In the genomic region with DNA sequence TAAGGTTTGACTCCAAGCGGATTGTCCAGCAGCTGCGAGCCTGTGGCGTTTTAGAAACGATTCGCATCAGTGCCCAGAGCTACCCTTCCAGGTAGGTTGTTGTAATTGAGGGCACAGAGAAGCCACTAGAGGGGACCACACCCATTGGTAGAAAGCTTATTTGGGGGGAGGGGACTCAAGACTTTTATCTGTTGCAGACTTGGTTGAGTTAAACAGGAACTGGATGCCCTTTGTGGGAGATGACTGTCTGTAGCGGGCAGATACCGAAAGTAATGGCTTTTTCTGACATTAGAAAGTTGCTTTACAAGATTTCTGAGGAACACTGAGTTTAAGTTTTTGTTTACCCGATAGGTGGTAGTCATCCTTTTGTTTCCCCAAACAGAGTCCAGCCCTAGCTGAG, we compare ENCODE assay signal across 22 mouse cellular contexts. TPM values are rescaled to one million over a fixed set of nuclear protein-coding genes. Genes with fewer than 3 reads are reported as not detected.
A peak's percentile ranks its signal among the peaks of the same experiment; 100 is the strongest.
DNase-seq lines count a peak whose midpoint lies in the region; ATAC-seq and TF ChIP-seq lines count a peak whose summit lies in the region.
"Had no signal": no experiment of that assay in that cellular context is flagged by ENCODE, and none has a peak within 500 bp of the region (broad histone marks: within the 10 kb centered on the region; RNA-seq: fewer than 3 reads in every experiment).

No protein-coding gene starts in this region.

- 0 out of 2 replicates have a peak, but pooled peaks have one; percentile 39 for ATAC-seq in common myeloid progenitor, adult 5-6 weeks (replicated peaks; ENCODE audit: low read depth, poor library complexity, severe bottlenecking)
- ATAC-seq in megakaryocyte-erythroid progenitor cell, adult 5-6 weeks (replicated peaks; ENCODE audit: low FRiP score, low TSS enrichment, poor library complexity, severe bottlenecking), result peak; percentile 56
- ATAC-seq in midbrain, embryonic 16.5 days, result no peak
- ATAC-seq: forebrain, postnatal 0 days; intestine, postnatal 0 days had no signal

- peak overlapping the region; percentile 42 for H3K9ac ChIP-seq in MEL (ENCODE audit: control insufficient read depth, low read depth, low read length, poor library complexity, severe bottlenecking)
- H3K9ac ChIP-seq in midbrain, embryonic 16.5 days (ENCODE audit: low read depth, low read length), result no peak overlapping the region
- H3K9ac ChIP-seq: embryonic facial prominence, embryonic 13.5 days; forebrain, embryonic 12.5 days; forebrain, postnatal 0 days; hindbrain, embryonic 13.5 days had no signal

- DNase-seq in 416B (ENCODE audit: low read depth), result peak; percentile 25
- DNase-seq in MEL (ENCODE audit: low read depth, low spot score), result peak; percentile 86
- no peak for DNase-seq in MN1 (ENCODE audit: low spot score)
- no peak for DNase-seq in frontal cortex, postnatal 25 days (ENCODE audit: low spot score in 2 of 2)
- DNase-seq: adrenal gland, postnatal 14 days; cerebellum, adult 11-12 months; cerebellum, adult 9-10 months; cerebellum, postnatal 25 days; forebrain, postnatal 0 days; gastrocnemius, adult 2 months; gastrocnemius, postnatal 25 days; heart, adult 11 months; heart, postnatal 10 days had no signal

- peak; percentile 89 to 93 for TF ChIP-seq EP300 in MEL (IDR thresholded peaks at IDR 0.05; ENCODE audit: low read depth in 1 of 2, low read length in 2 of 2)

- no peak overlapping the region for H3K4me2 ChIP-seq in midbrain, embryonic 16.5 days (ENCODE audit: low read length)
- H3K4me2 ChIP-seq: embryonic facial prominence, embryonic 13.5 days; forebrain, embryonic 12.5 days; hindbrain, embryonic 13.5 days had no signal

- 94% methylated on average over 8 of the region's 8 CpGs for WGBS in midbrain, embryonic 16.5 days

- H3K4me3 ChIP-seq in MEL (ENCODE audit: control insufficient read depth in 1 of 2, insufficient read depth in 1 of 2, low read depth in 2 of 2, low read length in 2 of 2), result peak overlapping the region; percentile 41 to 52
- no peak overlapping the region for H3K4me3 ChIP-seq in midbrain, embryonic 16.5 days (ENCODE audit: low read depth, low read length)
- H3K4me3 ChIP-seq: embryonic facial prominence, embryonic 13.5 days; forebrain, embryonic 12.5 days; gastrocnemius, adult 2 months; heart, embryonic 10.5 days; hindbrain, embryonic 13.5 days had no signal

- no peaks in the 10 kb centered on the region for H3K27me3 ChIP-seq in MEL (ENCODE audit: control insufficient read depth in 1 of 2, insufficient read depth in 2 of 2, low read length in 2 of 2)
- no peaks in the 10 kb centered on the region for H3K27me3 ChIP-seq in midbrain, embryonic 16.5 days (ENCODE audit: control insufficient read depth, insufficient read depth, low read depth, low read length)
- H3K27me3 ChIP-seq: embryonic facial prominence, embryonic 13.5 days; forebrain, embryonic 12.5 days had no signal

- H3K79me2 ChIP-seq in MEL (ENCODE audit: control insufficient read depth, insufficient read depth, low read length, poor library complexity), result no peaks in the 10 kb centered on the region

- H3K36me3 ChIP-seq in MEL (ENCODE audit: control insufficient read depth in 1 of 2, insufficient read depth in 2 of 2, low read length in 2 of 2), result peaks cover 0 to 17% of the 10 kb centered on the region in 2 experiments; a peak in 2 of 4 replicates
- H3K36me3 ChIP-seq in midbrain, embryonic 16.5 days (ENCODE audit: control insufficient read depth, insufficient read depth, low read length), result no peaks in the 10 kb centered on the region
- H3K36me3 ChIP-seq: embryonic facial prominence, embryonic 13.5 days; forebrain, embryonic 12.5 days; G1E; heart, embryonic 10.5 days; hindbrain, embryonic 13.5 days had no signal

- TF ChIP-seq CTCF in MEL (IDR thresholded peaks at IDR 0.05 in 2 of 3, conservative IDR thresholded peaks at IDR 0.05 in 1 of 3; ENCODE audit: control insufficient read depth in 1 of 3, insufficient read depth in 1 of 3, low read depth in 2 of 3, low read length in 3 of 3, poor library complexity in 1 of 3, severe bottlenecking in 1 of 3), result peak in 1 of 3 experiments; percentile 5; a peak in 1 of 6 replicates

- no peak; the same call in 1 of the 2 replicates for TF ChIP-seq RAD21 in MEL (IDR thresholded peaks at IDR 0.05; ENCODE audit: low read depth, low read length)

- TF ChIP-seq POLR2A in MEL (IDR thresholded peaks at IDR 0.05; ENCODE audit: control insufficient read depth in 1 of 2, insufficient read depth in 1 of 2, low read depth in 1 of 2, low read length in 2 of 2, poor library complexity in 1 of 2), result no peak

- H3K4me1 ChIP-seq in MEL (ENCODE audit: control insufficient read depth in 1 of 2, insufficient read depth in 2 of 2, low read length in 2 of 2), result peaks cover 12 to 20% of the 10 kb centered on the region in 2 experiments
- H3K4me1 ChIP-seq in midbrain, embryonic 16.5 days (ENCODE audit: control insufficient read depth, insufficient read depth, low read length), result no peaks in the 10 kb centered on the region
- H3K4me1 ChIP-seq: embryonic facial prominence, embryonic 13.5 days; forebrain, embryonic 12.5 days; heart, embryonic 10.5 days; hindbrain, embryonic 13.5 days had no signal

- H3K27ac ChIP-seq in MEL (ENCODE audit: control insufficient read depth, low read depth, low read length), result peak overlapping the region; percentile 67
- H3K27ac ChIP-seq in midbrain, embryonic 16.5 days (ENCODE audit: low read length), result no peak overlapping the region
- H3K27ac ChIP-seq: embryonic facial prominence, embryonic 13.5 days; forebrain, embryonic 12.5 days; gastrocnemius, adult 2 months; heart, embryonic 10.5 days; hindbrain, embryonic 13.5 days had no signal

- H3K9me3 ChIP-seq in MEL (replicated peaks; ENCODE audit: insufficient read depth, low read length), result no peaks in the 10 kb centered on the region
- H3K9me3 ChIP-seq in midbrain, embryonic 16.5 days (replicated peaks; ENCODE audit: control insufficient read depth, low read length, poor library complexity, severe bottlenecking), result no peaks in the 10 kb centered on the region
- H3K9me3 ChIP-seq: embryonic facial prominence, embryonic 13.5 days; forebrain, embryonic 12.5 days; G1E; heart, embryonic 10.5 days; hindbrain, embryonic 13.5 days had no signal

TF ChIP-seq in MEL, 35 proteins besides CTCF, POLR2A, EP300 and RAD21 (continues in another document):
- no peak for TF ChIP-seq JUND (IDR thresholded peaks at IDR 0.05; ENCODE audit: low read depth, low read length)
- no peak for TF ChIP-seq ZNF384 (IDR thresholded peaks at IDR 0.05; ENCODE audit: low read depth, low read length)
- no peak for TF ChIP-seq GABPA (IDR thresholded peaks at IDR 0.05; ENCODE audit: low read depth, low read length)
- TF ChIP-seq MYB (IDR thresholded peaks at IDR 0.05; ENCODE audit: low read depth, low read length), result no peak
- peak; percentile 91 for TF ChIP-seq TCF12 (IDR thresholded peaks at IDR 0.05; ENCODE audit: low read depth, low read length)
- TF ChIP-seq BHLHE40 (IDR thresholded peaks at IDR 0.05; ENCODE audit: borderline replicate concordance, low read depth, low read length), result 0 out of 2 replicates have a peak, but pooled peaks have one; percentile 27
- TF ChIP-seq NELFE (IDR thresholded peaks at IDR 0.05; ENCODE audit: low read depth, low read length), result no peak
- TF ChIP-seq MYC (IDR thresholded peaks at IDR 0.05; ENCODE audit: low read depth, low read length), result 0 out of 2 replicates have a peak, but pooled peaks have one; percentile 23
- peak; percentile 77 for TF ChIP-seq TAL1 (IDR thresholded peaks at IDR 0.05; ENCODE audit: low read length)
- TF ChIP-seq UBTF (IDR thresholded peaks at IDR 0.05; ENCODE audit: borderline replicate concordance, insufficient read depth, low read depth, low read length), result no peak
- TF ChIP-seq SMC3 (IDR thresholded peaks at IDR 0.05; ENCODE audit: low read depth, low read length), result peak; percentile 14; the same call in 1 of the 2 replicates
- TF ChIP-seq USF2 (IDR thresholded peaks at IDR 0.05; ENCODE audit: borderline replicate concordance in 1 of 2, insufficient read depth in 1 of 2, low read depth in 1 of 2, low read length in 2 of 2), result no peak
- no peak for TF ChIP-seq ZC3H11A (IDR thresholded peaks at IDR 0.05; ENCODE audit: low read depth, low read length)
- TF ChIP-seq KAT2A (conservative IDR thresholded peaks at IDR 0.05; ENCODE audit: low read depth, low read length), result no peak
- TF ChIP-seq MXI1 (IDR thresholded peaks at IDR 0.05; ENCODE audit: low read depth, low read length), result peak; percentile 30; the same call in 1 of the 2 replicates
- no peak for TF ChIP-seq POLR2AphosphoS5 (IDR thresholded peaks at IDR 0.05; ENCODE audit: borderline replicate concordance, low read depth, low read length)
- no peak for TF ChIP-seq ZKSCAN1 (IDR thresholded peaks at IDR 0.05; ENCODE audit: low read depth, low read length)
- no peak for TF ChIP-seq MAFK (IDR thresholded peaks at IDR 0.05; ENCODE audit: borderline replicate concordance, low read depth, low read length)
- peak; percentile 63 for TF ChIP-seq ELF1 (IDR thresholded peaks at IDR 0.05; ENCODE audit: low read depth, low read length)
- TF ChIP-seq MAX (IDR thresholded peaks at IDR 0.05; ENCODE audit: low read length), result no peak
- TF ChIP-seq MAZ (IDR thresholded peaks at IDR 0.05; ENCODE audit: low read depth, low read length), result 0 out of 2 replicates have a peak, but pooled peaks have one; percentile 35
- TF ChIP-seq TBP (IDR thresholded peaks at IDR 0.05; ENCODE audit: low read depth, low read length), result no peak
- no peak for TF ChIP-seq ZMIZ1 (IDR thresholded peaks at IDR 0.05; ENCODE audit: low read depth, low read length)

RNA-seq across cellular contexts. Expression of a gene that starts 34.5 kb away (rescaled TPM):
- total RNA-seq in MEL (2012; rRNA removed), result 4.0 and 4.2 TPM in 2 replicates
- polyA plus RNA-seq in MEL (2012; ENCODE audit: insufficient read depth in 1 of 2, insufficient read length in 2 of 2, low read depth in 1 of 2, low replicate concordance in 2 of 2, missing spikeins in 1 of 2), result 1 to 10 TPM in 1 of 2 experiments, not detected in 1; 6.5 TPM
- 2.2 and 3.0 TPM in 2 replicates for total RNA-seq in common myeloid progenitor, adult 5-6 weeks (2017)
- not detected in 2 replicates for total RNA-seq in megakaryocyte-erythroid progenitor cell, adult 5-6 weeks (2014; fragmentation: Nextera tagmentation)
- 1.1 and 1.3 TPM in 2 replicates for total RNA-seq in megakaryocyte-erythroid progenitor cell, adult 5-6 weeks (2017)
- polyA plus RNA-seq in midbrain, embryonic 16.5 days (2015; fragmentation: Nextera tagmentation; extraction: Ambion mirVana), result 69.7 and 78.1 TPM in 2 replicates
- polyA plus RNA-seq: G1E had no signal

RNA-seq across cellular contexts. Expression of a gene that starts 39.7 kb away (rescaled TPM):
- 0.03 TPM in 1 of 2 replicates, not detected in the other for total RNA-seq in MEL (2012; rRNA removed)
- under 1 TPM in 1 of 2 experiments, not detected in 1; 0.13 TPM for polyA plus RNA-seq in MEL (2012; ENCODE audit: insufficient read depth in 1 of 2, insufficient read length in 2 of 2, low read depth in 1 of 2, low replicate concordance in 2 of 2, missing spikeins in 1 of 2)
- 0.63 and 1.1 TPM in 2 replicates for total RNA-seq in common myeloid progenitor, adult 5-6 weeks (2017)
- not detected in 2 replicates for total RNA-seq in megakaryocyte-erythroid progenitor cell, adult 5-6 weeks (2014; fragmentation: Nextera tagmentation)
- 0.38 TPM in 1 of 2 replicates, not detected in the other for total RNA-seq in megakaryocyte-erythroid progenitor cell, adult 5-6 weeks (2017)
- polyA plus RNA-seq in midbrain, embryonic 16.5 days (2015; fragmentation: Nextera tagmentation; extraction: Ambion mirVana), result 0.26 and 0.53 TPM in 2 replicates
- polyA plus RNA-seq: G1E had no signal

Comparison
In these comparisons a context has a peak if more than half of its experiments do, and no peak if none do; other contexts are left out.
1. DNase-seq: peak in 416B (single experiment) and MEL (single experiment); none in MN1 (single experiment) and frontal cortex, postnatal 25 days (0 of 2).